Mouse (Mus musculus) neural tube, embryonic 13.5 days (tissue): ENCODE measurements around the gene Cisd3. TPM values are rescaled to one million over a fixed set of nuclear protein-coding genes. Genes with fewer than 3 reads are reported as not detected.
"Not testable (repeated sequence)": the region's sequence is repeated elsewhere in the genome, so short reads cannot be mapped to it uniquely, and the experiment has no call there.

ENCODE experiments used
- ATAC-seq: fragments of 200-750 bp; cut with Nextera tagmentation; 2 replicates; pipeline ENCODE4 v1.8.0; 2017; ENCODE audit warnings: low read depth, mild to moderate bottlenecking, moderate TSS enrichment, moderate library complexity
- H3K27ac ChIP-seq: fragments of 300-500 bp; sonication (generic); replicated peaks from 2 replicates; pipeline ENCODE4 v1.5.1; 2015; ENCODE audit warnings: moderate library complexity, mild to moderate bottlenecking, inconsistent platforms
- H3K27me3 ChIP-seq: fragments of 300-500 bp; sonication (generic); 2 replicates; pipeline ENCODE4 v1.6.1; 2015; ENCODE audit warnings: mild to moderate bottlenecking, inconsistent platforms
- H3K36me3 ChIP-seq: fragments of 300-500 bp; sonication (generic); 2 replicates; pipeline ENCODE4 v1.6.1; 2015; ENCODE audit warnings: mild to moderate bottlenecking, inconsistent platforms
- H3K4me1 ChIP-seq: fragments of 300-500 bp; sonication (generic); replicated peaks from 2 replicates; pipeline ENCODE4 v1.6.1; 2015; ENCODE audit warnings: inconsistent platforms
- H3K4me2 ChIP-seq: fragments of 300-500 bp; sonication (generic); 2 replicates; pipeline ENCODE4 v1.6.1; 2015; ENCODE audit warnings: inconsistent platforms, mild to moderate bottlenecking, moderate library complexity
- H3K4me3 ChIP-seq: fragments of 300-500 bp; sonication (generic); 2 replicates; pipeline ENCODE4 v1.5.1; 2015; ENCODE audit warnings: mild to moderate bottlenecking, inconsistent platforms
- H3K9ac ChIP-seq: fragments of 300-500 bp; sonication (generic); 2 replicates; pipeline ENCODE4 v1.6.1; 2015; ENCODE audit warnings: moderate library complexity, mild to moderate bottlenecking, inconsistent platforms
- H3K9me3 ChIP-seq: fragments of 300-500 bp; sonication (generic); 2 replicates; pipeline ENCODE4 v1.6.1; 2016; ENCODE audit warnings: inconsistent platforms
- WGBS: fragments of 180-500 bp; shearing (Covaris S2); methylation state at CpG from one replicate; pipeline ENCODE4 v1.1.7; 2015; 5-methylcytosine and 5-hydroxymethylcytosine counted together
- polyA plus RNA-seq: library from polyadenylated mRNA; unstranded; fragments of >200 nt; fragmentation: Nextera tagmentation; extraction: Ambion mirVana; gene quantifications from 2 replicates; pipeline ENCODE4 v1.2.1, GENCODE M21; 2015

Gene Cisd3
- polyA plus RNA-seq: 32.9 and 40.5 TPM in 2 replicates

- H3K9ac ChIP-seq: peak within 1 kb of the TSS; percentile 65
- peak within 1 kb of the TSS; percentile 42 for H3K4me3 ChIP-seq
- 3% methylated on average over 42 of the region's 43 CpGs for WGBS
- ATAC-seq: peak; percentile 51
- peaks cover 30% of the 10 kb centered on the region for H3K4me1 ChIP-seq
- no peaks in the 10 kb centered on the region for H3K9me3 ChIP-seq
- H3K27ac ChIP-seq: peak within 1 kb of the TSS; percentile 52; the same call in 1 of the 2 replicates
- peaks cover 50% of the 10 kb centered on the region for H3K36me3 ChIP-seq
- peak within 1 kb of the TSS; percentile 76 for H3K4me2 ChIP-seq
- H3K27me3 ChIP-seq: no peaks in the 10 kb centered on the region
Measured at GRCm38 (mm10) chr11:97685613-97686321, at the start of gene Cisd3. Gene Cisd3 (plus strand): TSS chr11:97685826.

GRCm38 (mm10) chr11:97641668-97642067 lies 44.0 kb upstream of the Cisd3 start:
- no peak overlapping the region for H3K9ac ChIP-seq
- H3K9me3 ChIP-seq: no peaks in the 10 kb centered on the region
- H3K4me2 ChIP-seq: no peak overlapping the region
- WGBS: 64% methylated on average over 8 of the region's 8 CpGs
- no peak for ATAC-seq
- no peaks in the 10 kb centered on the region for H3K27me3 ChIP-seq
- no peaks in the 10 kb centered on the region for H3K36me3 ChIP-seq
- H3K27ac ChIP-seq: no peak overlapping the region
- H3K4me1 ChIP-seq: no peaks in the 10 kb centered on the region
- H3K4me3 ChIP-seq: no peak overlapping the region

- no peak overlapping the region for H3K9ac ChIP-seq
- H3K4me1 ChIP-seq: no peaks in the 10 kb centered on the region
- H3K27ac ChIP-seq: no peak overlapping the region
- H3K27me3 ChIP-seq: no peaks in the 10 kb centered on the region
- no peaks in the 10 kb centered on the region for H3K9me3 ChIP-seq
- no peaks in the 10 kb centered on the region for H3K36me3 ChIP-seq
- H3K4me2 ChIP-seq: no peak overlapping the region
- ATAC-seq: no peak
- no peak overlapping the region for H3K4me3 ChIP-seq
- 50% methylated on average over 2 of the region's 2 CpGs for WGBS
Measured at GRCm38 (mm10) chr11:97642746-97643145, 42.9 kb upstream of the Cisd3 start.

- ATAC-seq: no peak
- Histone ChIP-seq H3K9ac (no peak overlapping the region), H3K36me3 (no peaks in the 10 kb centered on the region), H3K9me3 (no peaks in the 10 kb centered on the region), H3K27me3 (no peaks in the 10 kb centered on the region), H3K4me2 (no peak overlapping the region), H3K4me3 (no peak overlapping the region), H3K4me1 (no peaks in the 10 kb centered on the region), H3K27ac (no peak overlapping the region)
- 86% methylated on average over 8 of the region's 8 CpGs for WGBS
Measured at GRCm38 (mm10) chr11:97643380-97644055, 42.1 kb upstream of the Cisd3 start.

GRCm38 (mm10) chr11:97644834-97645233 lies 40.8 kb upstream of the Cisd3 start:
- Histone ChIP-seq H3K36me3 (no peaks in the 10 kb centered on the region), H3K4me2 (no peak overlapping the region), H3K27ac (no peak overlapping the region), H3K9ac (no peak overlapping the region), H3K4me3 (no peak overlapping the region), H3K9me3 (no peaks in the 10 kb centered on the region), H3K27me3 (no peaks in the 10 kb centered on the region), H3K4me1 (0 out of 2 replicates have a peak, but pooled peaks cover under 1% of the 10 kb centered on the region)
- no peak for ATAC-seq
- WGBS: 2% methylated on average over 6 of the region's 6 CpGs

- not testable (repeated sequence) for H3K27ac ChIP-seq, H3K9ac ChIP-seq, ATAC-seq, H3K4me1 ChIP-seq, H3K36me3 ChIP-seq, H3K9me3 ChIP-seq, H3K4me3 ChIP-seq, H3K4me2 ChIP-seq, H3K27me3 ChIP-seq
- WGBS: 72% methylated on average over 4 of the region's 4 CpGs
Measured at GRCm38 (mm10) chr11:97648541-97648940, 37.1 kb upstream of the Cisd3 start.

GRCm38 (mm10) chr11:97650341-97650740 lies 35.3 kb upstream of the Cisd3 start:
- no peak for ATAC-seq
- Histone ChIP-seq H3K4me3 (no peak overlapping the region), H3K27ac (peak overlapping the region; percentile 23; the same call in 1 of the 2 replicates), H3K4me2 (no peak overlapping the region), H3K9me3 (no peaks in the 10 kb centered on the region), H3K27me3 (no peaks in the 10 kb centered on the region), H3K4me1 (peaks cover 8% of the 10 kb centered on the region; the same call in 1 of the 2 replicates), H3K36me3 (no peaks in the 10 kb centered on the region), H3K9ac (no peak overlapping the region)
- WGBS: 45% methylated on average over 5 of the region's 5 CpGs

- not testable (repeated sequence) for H3K4me2 ChIP-seq, ATAC-seq, H3K9ac ChIP-seq, H3K4me1 ChIP-seq, H3K4me3 ChIP-seq, H3K27me3 ChIP-seq, H3K36me3 ChIP-seq, H3K27ac ChIP-seq, H3K9me3 ChIP-seq
- WGBS: 90% methylated on average over 11 of the region's 11 CpGs
Measured at GRCm38 (mm10) chr11:97653376-97653775, 32.2 kb upstream of the Cisd3 start.

- Histone ChIP-seq H3K27me3 (no peaks in the 10 kb centered on the region), H3K36me3 (no peaks in the 10 kb centered on the region), H3K9me3 (no peaks in the 10 kb centered on the region), H3K4me1 (peaks cover 14% of the 10 kb centered on the region), H3K9ac (no peak overlapping the region), H3K27ac (no peak overlapping the region), H3K4me3 (no peak overlapping the region), H3K4me2 (no peak overlapping the region)
- 91% methylated on average over 2 of the region's 2 CpGs for WGBS
- ATAC-seq: no peak
Measured at GRCm38 (mm10) chr11:97654210-97654609, 31.4 kb upstream of the Cisd3 start.

GRCm38 (mm10) chr11:97656269-97656971 lies 29.2 kb upstream of the Cisd3 start:
- no peak for ATAC-seq
- Histone ChIP-seq H3K36me3 (no peaks in the 10 kb centered on the region), H3K9ac (no peak overlapping the region), H3K27me3 (peaks cover 9% of the 10 kb centered on the region), H3K4me3 (no peak overlapping the region), H3K27ac (no peak overlapping the region), H3K4me1 (peaks cover 23% of the 10 kb centered on the region), H3K9me3 (no peaks in the 10 kb centered on the region), H3K4me2 (no peak overlapping the region)
- 72% methylated on average over 14 of the region's 14 CpGs for WGBS

- no peak overlapping the region for H3K27ac ChIP-seq
- H3K4me2 ChIP-seq: no peak overlapping the region
- no peak for ATAC-seq
- 44% methylated on average over 4 of the region's 6 CpGs for WGBS
- no peak overlapping the region for H3K4me3 ChIP-seq
- no peaks in the 10 kb centered on the region for H3K9me3 ChIP-seq
- no peak overlapping the region for H3K9ac ChIP-seq
- peaks cover 19% of the 10 kb centered on the region for H3K27me3 ChIP-seq
- H3K4me1 ChIP-seq: peaks cover 33% of the 10 kb centered on the region
- H3K36me3 ChIP-seq: no peaks in the 10 kb centered on the region
Measured at GRCm38 (mm10) chr11:97657184-97657945, 28.3 kb upstream of the Cisd3 start.
